Mouse (Mus musculus): ENCODE results near the gene Bok.

DNA sequence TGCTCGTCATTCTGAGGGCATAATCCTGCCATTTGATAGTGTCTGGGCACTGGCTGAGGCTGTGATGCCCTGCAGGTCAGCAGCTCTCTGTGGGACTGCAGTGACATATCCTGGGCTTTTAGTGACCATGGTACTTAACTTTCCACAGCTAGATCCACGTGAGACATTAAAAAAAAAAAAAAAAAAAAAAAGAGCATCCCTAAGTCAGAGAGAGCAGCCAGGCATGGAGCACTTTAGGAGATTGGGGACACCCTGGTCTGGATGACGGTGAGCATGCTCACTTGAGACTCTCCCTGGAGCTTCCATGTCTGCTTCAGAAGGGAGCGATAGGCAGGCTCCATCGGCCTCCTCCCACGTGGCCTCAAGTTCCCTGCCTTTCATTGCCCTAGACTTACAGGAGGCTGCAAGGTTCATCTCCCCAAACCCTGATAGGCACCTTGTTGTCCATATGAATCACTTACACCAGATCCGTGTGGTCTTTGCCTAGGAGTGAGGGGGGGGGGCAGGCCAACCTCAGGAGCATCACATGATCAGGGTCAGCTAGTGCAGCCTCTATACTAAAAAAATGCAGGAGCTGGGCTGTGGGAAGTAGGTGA lies 4.5 kb downstream of the Bok start:
- no peak for TF ChIP-seq TAL1 (IDR thresholded peaks at IDR 0.05; ENCODE audit: low read length)
- TF ChIP-seq TBP (IDR thresholded peaks at IDR 0.05; ENCODE audit: low read depth, low read length): no peak
- TF ChIP-seq EP300 (IDR thresholded peaks at IDR 0.05; ENCODE audit: low read depth in 1 of 2, low read length in 2 of 2): 0 out of 4 replicates have a peak, but pooled peaks of 1 of the 2 experiments have one; percentile 14
- TF ChIP-seq RAD21 (IDR thresholded peaks at IDR 0.05; ENCODE audit: low read depth, low read length): no peak
- no peak for TF ChIP-seq JUND (IDR thresholded peaks at IDR 0.05; ENCODE audit: low read depth, low read length)
- TF ChIP-seq MAX (IDR thresholded peaks at IDR 0.05; ENCODE audit: low read length): no peak
- no peak for TF ChIP-seq ELF1 (IDR thresholded peaks at IDR 0.05; ENCODE audit: low read depth, low read length)
- peak; percentile 76 for TF ChIP-seq ZNF384 (IDR thresholded peaks at IDR 0.05; ENCODE audit: low read depth, low read length)
- 0 out of 2 replicates have a peak, but pooled peaks have one; percentile 21 for TF ChIP-seq SIN3A (IDR thresholded peaks at IDR 0.05; ENCODE audit: low read length)
- TF ChIP-seq CTCF (IDR thresholded peaks at IDR 0.05 in 2 of 3, conservative IDR thresholded peaks at IDR 0.05 in 1 of 3; ENCODE audit: control insufficient read depth in 1 of 3, insufficient read depth in 1 of 3, low read depth in 2 of 3, low read length in 3 of 3, poor library complexity in 1 of 3, severe bottlenecking in 1 of 3): no peak
- no peak for TF ChIP-seq GATA1 (IDR thresholded peaks at IDR 0.05; ENCODE audit: low read depth, low read length)

All from MEL (cell line).